Mouse (Mus musculus): ENCODE data around the gene Cpa5. TPM values are rescaled to one million over a fixed set of nuclear protein-coding genes. Genes with fewer than 3 reads are reported as not detected.
A peak's percentile ranks its signal among the peaks of the same experiment; 100 is the strongest.

Cpa5 gene
- polyA plus RNA-seq, 1 experiment from 2014 or later = not detected

- Histone ChIP-seq H3K4me3 (ENCODE audit: low read depth, low read length) (no peak overlapping the region), H3K9ac (ENCODE audit: low read depth, low read length) (no peak overlapping the region), H3K36me3 (ENCODE audit: control insufficient read depth, insufficient read depth) (no peaks in the 10 kb centered on the region), H3K4me1 (replicated peaks; ENCODE audit: control insufficient read depth, insufficient read depth, low read length) (no peaks in the 10 kb centered on the region), H3K9me3 (ENCODE audit: control insufficient read depth) (no peaks in the 10 kb centered on the region), H3K4me2 (replicated peaks; ENCODE audit: low read depth) (no peak overlapping the region), H3K27ac (ENCODE audit: low read depth, low read length) (no peak overlapping the region), H3K27me3 (replicated peaks; ENCODE audit: control insufficient read depth, insufficient read depth, low read length) (peaks cover 3% of the 10 kb centered on the region; the same call in 1 of the 2 replicates)
- WGBS = 56% methylated on average over 4 of the region's 4 CpGs
- no peak for TF ChIP-seq CTCF (IDR thresholded peaks at IDR 0.05; ENCODE audit: low read depth)
- no peak for ATAC-seq
Observed at GRCm38 (mm10) chr6:30615741-30616140, 4.9 kb downstream of the Cpa5 start.

GRCm38 (mm10) chr6:30616491-30616941, 5.7 kb downstream of the Cpa5 start:
- no peak overlapping the region for H3K27ac ChIP-seq (ENCODE audit: low read depth, low read length)
- no peak overlapping the region for H3K9ac ChIP-seq (ENCODE audit: low read depth, low read length)
- no peaks in the 10 kb centered on the region for H3K36me3 ChIP-seq (ENCODE audit: control insufficient read depth, insufficient read depth)
- H3K4me2 ChIP-seq (replicated peaks; ENCODE audit: low read depth) = no peak overlapping the region
- 33% methylated on average over 8 of the region's 8 CpGs for WGBS
- no peaks in the 10 kb centered on the region for H3K9me3 ChIP-seq (ENCODE audit: control insufficient read depth)
- no peak for ATAC-seq
- peaks cover 3% of the 10 kb centered on the region; the same call in 1 of the 2 replicates for H3K27me3 ChIP-seq (replicated peaks; ENCODE audit: control insufficient read depth, insufficient read depth, low read length)
- no peak for TF ChIP-seq CTCF (IDR thresholded peaks at IDR 0.05; ENCODE audit: low read depth)
- no peaks in the 10 kb centered on the region for H3K4me1 ChIP-seq (replicated peaks; ENCODE audit: control insufficient read depth, insufficient read depth, low read length)
- no peak overlapping the region for H3K4me3 ChIP-seq (ENCODE audit: low read depth, low read length)

GRCm38 (mm10) chr6:30617020-30617958, 6.5 kb downstream of the Cpa5 start:
- TF ChIP-seq CTCF (IDR thresholded peaks at IDR 0.05; ENCODE audit: low read depth) = no peak
- Histone ChIP-seq H3K4me3 (ENCODE audit: low read depth, low read length) (no peak overlapping the region), H3K27me3 (replicated peaks; ENCODE audit: control insufficient read depth, insufficient read depth, low read length) (peaks cover 3% of the 10 kb centered on the region; the same call in 1 of the 2 replicates), H3K36me3 (ENCODE audit: control insufficient read depth, insufficient read depth) (no peaks in the 10 kb centered on the region), H3K27ac (ENCODE audit: low read depth, low read length) (no peak overlapping the region), H3K4me2 (replicated peaks; ENCODE audit: low read depth) (peak overlapping the region; percentile 27; the same call in 1 of the 2 replicates), H3K9me3 (ENCODE audit: control insufficient read depth) (no peaks in the 10 kb centered on the region), H3K4me1 (replicated peaks; ENCODE audit: control insufficient read depth, insufficient read depth, low read length) (no peaks in the 10 kb centered on the region), H3K9ac (ENCODE audit: low read depth, low read length) (no peak overlapping the region)
- ATAC-seq = no peak
- WGBS = 26% methylated on average over 13 of the region's 13 CpGs

- H3K27me3 ChIP-seq (replicated peaks; ENCODE audit: control insufficient read depth, insufficient read depth, low read length) = peaks cover 3% of the 10 kb centered on the region; the same call in 1 of the 2 replicates
- no peak overlapping the region for H3K4me3 ChIP-seq (ENCODE audit: low read depth, low read length)
- ATAC-seq = no peak
- no peak overlapping the region for H3K9ac ChIP-seq (ENCODE audit: low read depth, low read length)
- no peaks in the 10 kb centered on the region for H3K36me3 ChIP-seq (ENCODE audit: control insufficient read depth, insufficient read depth)
- 37% methylated on average over 18 of the region's 18 CpGs for WGBS
- no peaks in the 10 kb centered on the region for H3K4me1 ChIP-seq (replicated peaks; ENCODE audit: control insufficient read depth, insufficient read depth, low read length)
- H3K27ac ChIP-seq (ENCODE audit: low read depth, low read length) = no peak overlapping the region
- no peaks in the 10 kb centered on the region for H3K9me3 ChIP-seq (ENCODE audit: control insufficient read depth)
- H3K4me2 ChIP-seq (replicated peaks; ENCODE audit: low read depth) = peak overlapping the region; percentile 27; the same call in 1 of the 2 replicates
- TF ChIP-seq CTCF (IDR thresholded peaks at IDR 0.05; ENCODE audit: low read depth) = peak; percentile 25; the same call in 1 of the 2 replicates
Observed at GRCm38 (mm10) chr6:30617959-30618590, 7.3 kb downstream of the Cpa5 start.

- no peak overlapping the region for H3K9ac ChIP-seq (ENCODE audit: low read depth, low read length)
- no peak overlapping the region for H3K27ac ChIP-seq (ENCODE audit: low read depth, low read length)
- H3K36me3 ChIP-seq (ENCODE audit: control insufficient read depth, insufficient read depth) = no peaks in the 10 kb centered on the region
- WGBS = 61% methylated on average over 6 of the region's 6 CpGs
- no peak for ATAC-seq
- no peak overlapping the region for H3K4me3 ChIP-seq (ENCODE audit: low read depth, low read length)
- no peak overlapping the region for H3K4me2 ChIP-seq (replicated peaks; ENCODE audit: low read depth)
- no peaks in the 10 kb centered on the region for H3K9me3 ChIP-seq (ENCODE audit: control insufficient read depth)
- no peaks in the 10 kb centered on the region for H3K4me1 ChIP-seq (replicated peaks; ENCODE audit: control insufficient read depth, insufficient read depth, low read length)
- H3K27me3 ChIP-seq (replicated peaks; ENCODE audit: control insufficient read depth, insufficient read depth, low read length) = peaks cover 3% of the 10 kb centered on the region; the same call in 1 of the 2 replicates
- no peak for TF ChIP-seq CTCF (IDR thresholded peaks at IDR 0.05; ENCODE audit: low read depth)
Observed at GRCm38 (mm10) chr6:30618735-30619134, 7.9 kb downstream of the Cpa5 start.

- Histone ChIP-seq H3K9ac (ENCODE audit: low read depth, low read length) (no peak overlapping the region), H3K27me3 (replicated peaks; ENCODE audit: control insufficient read depth, insufficient read depth, low read length) (peaks cover 3% of the 10 kb centered on the region; the same call in 1 of the 2 replicates), H3K4me2 (replicated peaks; ENCODE audit: low read depth) (no peak overlapping the region), H3K36me3 (ENCODE audit: control insufficient read depth, insufficient read depth) (no peaks in the 10 kb centered on the region), H3K9me3 (ENCODE audit: control insufficient read depth) (no peaks in the 10 kb centered on the region), H3K27ac (ENCODE audit: low read depth, low read length) (no peak overlapping the region), H3K4me1 (replicated peaks; ENCODE audit: control insufficient read depth, insufficient read depth, low read length) (no peaks in the 10 kb centered on the region), H3K4me3 (ENCODE audit: low read depth, low read length) (no peak overlapping the region)
- WGBS = 86% methylated on average over 5 of the region's 5 CpGs
- no peak for ATAC-seq
- TF ChIP-seq CTCF (IDR thresholded peaks at IDR 0.05; ENCODE audit: low read depth) = no peak
Observed at GRCm38 (mm10) chr6:30619606-30620005, 8.8 kb downstream of the Cpa5 start.

Data from intestine, postnatal 0 days (tissue).